Mouse (Mus musculus) cerebellum, adult 2 months (tissue): ENCODE data around the gene Tmem229a.

Experiments used
- CTCF ChIP-seq: fragments of 200-500 bp; IDR thresholded peaks from 2 replicates; pipeline ENCODE4 v1.5.1; 2011; ENCODE audit warnings: low read depth, mild to moderate bottlenecking, control low read depth, low read length, moderate library complexity, borderline replicate concordance; ENCODE audit not compliant: insufficient read depth
- POLR2A ChIP-seq: fragments of 200-500 bp; IDR thresholded peaks from 2 replicates; pipeline ENCODE4 v1.6.1; 2011; ENCODE audit warnings: low read length, control low read depth, borderline replicate concordance; ENCODE audit not compliant: insufficient read depth

DNA sequence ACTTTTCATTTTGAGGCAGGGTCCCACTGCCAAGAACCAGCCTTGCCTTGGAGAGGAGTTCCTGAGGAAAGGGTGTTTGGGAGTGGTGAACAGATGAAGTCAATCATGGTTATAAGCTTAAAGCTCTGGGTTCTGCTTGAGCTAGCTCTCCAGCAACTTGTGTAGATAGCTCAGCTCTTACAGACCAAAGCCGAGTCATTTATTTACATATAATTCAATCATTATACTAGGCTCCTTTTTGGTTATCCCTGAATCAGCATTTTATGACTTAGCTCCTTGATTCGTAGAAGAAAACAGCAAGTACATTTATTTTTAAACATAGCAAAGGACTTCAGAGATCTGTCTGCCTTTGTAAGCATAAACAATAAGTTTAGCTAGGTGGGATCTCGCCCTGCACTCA lies 51.0 kb downstream of the Tmem229a start:
- TF ChIP-seq CTCF = no peak
- no peak for TF ChIP-seq POLR2A
